Mouse (Mus musculus): ENCODE data around the gene Angel1.

Angel1 gene

GRCm38 (mm10) chr12:86726120-86726640 is at the start of gene Angel1:
Gene Angel1, minus strand, starts transcription at chr12:86726460.
- in situ Hi-C loops (cut with MboI): no loop called here

DNA sequence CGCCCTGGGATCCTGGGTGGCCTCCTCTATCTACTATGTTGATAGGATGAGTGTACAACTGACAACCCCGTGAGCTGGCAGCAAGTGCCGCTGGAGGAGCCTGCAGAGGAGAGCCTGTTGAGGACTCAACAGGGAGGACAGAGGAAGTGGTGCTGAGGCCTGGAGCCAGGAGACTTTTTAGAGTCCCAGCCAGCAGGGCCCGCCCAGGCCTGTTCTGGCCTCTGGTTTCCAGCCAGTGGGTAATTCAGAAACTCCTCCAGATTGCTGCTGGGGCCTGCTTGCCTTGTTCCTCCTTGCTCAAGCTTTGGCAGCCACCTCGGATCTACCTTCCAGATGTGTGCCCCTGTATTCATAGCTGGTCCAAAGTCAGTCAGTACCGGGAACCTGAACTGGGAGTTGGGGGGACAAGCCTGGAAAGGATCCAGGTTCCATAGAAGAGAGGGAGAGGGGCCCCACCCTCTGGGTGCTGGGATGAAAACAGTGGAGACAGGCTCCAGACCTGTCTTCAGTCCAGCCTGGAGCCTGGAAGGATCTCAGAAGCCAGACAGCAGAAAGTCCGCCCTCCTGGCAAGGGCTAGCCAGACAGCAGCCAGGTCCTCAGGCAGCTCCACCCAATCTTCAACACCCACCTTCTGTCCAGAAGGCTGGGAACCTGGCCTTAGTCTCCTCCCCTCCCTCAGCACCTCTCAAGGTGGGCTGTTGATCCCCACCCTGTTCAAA is 49.5 kb upstream of the Angel1 start:
- in situ Hi-C loops (cut with MboI): no loop called here

- in situ Hi-C loops (cut with MboI): no loop called here
Measured at GRCm38 (mm10) chr12:86772551-86772950, 46.3 kb upstream of the Angel1 start.

- in situ Hi-C loops (cut with MboI): no loop called here
Measured at GRCm38 (mm10) chr12:86771823-86772427, 45.7 kb upstream of the Angel1 start.

GRCm38 (mm10) chr12:86770927-86771326 is 44.7 kb upstream of the Angel1 start:
- in situ Hi-C loops (cut with MboI): no loop called here

DNA sequence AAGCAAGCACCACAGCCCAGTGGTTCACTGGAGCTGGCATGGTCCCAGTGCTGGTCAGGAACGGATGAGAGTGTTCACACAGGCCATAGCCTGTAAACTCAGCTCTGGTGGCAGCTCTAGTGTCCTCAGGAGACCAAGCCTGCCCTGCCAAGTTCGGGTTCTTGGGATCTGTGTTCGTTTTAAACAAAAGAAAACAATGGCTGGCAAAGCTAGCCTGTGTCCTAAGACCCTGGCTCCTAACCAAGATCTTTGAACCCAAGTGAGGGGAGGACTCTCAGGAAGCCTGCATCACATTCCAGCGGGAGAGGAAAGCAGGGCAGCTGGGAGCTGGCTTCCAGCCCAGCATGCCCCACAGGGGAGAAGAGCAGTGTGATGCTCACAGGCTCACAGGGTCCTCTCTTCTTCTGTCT is 44.0 kb upstream of the Angel1 start:
- in situ Hi-C loops (cut with MboI): no loop called here

- in situ Hi-C loops (cut with MboI): no loop called here
Measured at GRCm38 (mm10) chr12:86769819-86770218, 43.6 kb upstream of the Angel1 start.

DNA sequence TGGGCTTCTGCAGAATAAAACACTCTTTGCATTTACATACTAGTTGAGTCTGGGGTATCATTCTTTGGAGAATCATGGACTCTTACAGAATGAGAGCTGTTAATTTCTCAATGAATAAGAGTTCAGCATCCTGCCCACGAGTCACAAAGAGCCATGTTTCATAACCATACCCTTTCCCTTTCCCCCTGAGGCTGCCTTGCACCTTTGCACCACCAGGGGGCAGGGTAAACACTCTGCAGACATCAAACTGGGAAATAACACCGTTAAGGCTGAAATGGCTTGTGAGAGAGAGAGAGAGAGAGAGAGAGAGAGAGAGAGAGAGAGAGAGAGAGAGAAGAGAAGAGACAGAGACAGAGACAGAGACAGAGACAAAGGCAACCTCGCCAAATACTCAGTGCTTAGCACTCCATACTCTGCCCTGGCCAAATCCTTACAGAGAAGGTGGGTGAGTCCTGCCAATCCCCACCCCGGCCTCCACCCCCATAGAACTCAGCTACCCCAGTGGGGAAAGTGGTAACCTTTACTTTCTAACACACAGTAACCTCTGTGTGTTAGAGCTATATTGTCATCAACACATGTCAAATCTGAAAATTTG is 42.8 kb upstream of the Angel1 start:
- in situ Hi-C loops (cut with MboI): no loop called here

- in situ Hi-C loops (cut with MboI): no loop called here
Measured at GRCm38 (mm10) chr12:86767868-86768631, 41.8 kb upstream of the Angel1 start.

GRCm38 (mm10) chr12:86766467-86766866 is 40.2 kb upstream of the Angel1 start:
- in situ Hi-C loops (cut with MboI): no loop called here

GRCm38 (mm10) chr12:86764060-86764459 is 37.8 kb upstream of the Angel1 start:
- in situ Hi-C loops (cut with MboI): no loop called here

GRCm38 (mm10) chr12:86761036-86761435 is 34.8 kb upstream of the Angel1 start:
- in situ Hi-C loops (cut with MboI): no loop called here

- in situ Hi-C loops (cut with MboI): no loop called here
Measured at GRCm38 (mm10) chr12:86734319-86734810, 8.1 kb upstream of the Angel1 start, which contains the start of gene Lrrc74a. Gene Lrrc74a, plus strand, starts transcription at chr12:86734369.

DNA sequence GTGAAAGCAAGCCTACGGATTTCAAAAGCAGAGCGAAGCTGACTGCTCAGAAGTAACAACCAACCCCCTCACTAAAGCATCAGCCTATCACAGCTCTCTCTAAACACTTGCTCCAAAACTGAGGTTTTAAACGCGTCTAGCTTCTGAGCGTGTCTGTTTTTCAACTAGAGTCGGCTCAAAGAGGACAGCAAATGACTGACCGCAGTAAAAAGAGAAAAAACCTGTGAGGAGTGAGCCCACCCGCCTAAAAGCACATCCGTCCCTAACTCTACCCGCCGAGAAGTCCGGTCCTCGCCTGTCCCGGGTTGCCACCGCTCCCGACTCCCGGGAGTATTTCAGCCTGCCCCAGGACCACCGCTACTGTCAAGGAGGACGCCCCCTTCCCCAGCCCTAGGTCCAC is 554 bp downstream of the Angel1 start:
- in situ Hi-C loops (cut with MboI): no loop called here

GRCm38 (mm10) chr12:86724300-86724699 is 2.0 kb downstream of the Angel1 start:
- in situ Hi-C loops (cut with MboI): no loop called here

GRCm38 (mm10) chr12:86721453-86721852 is 4.8 kb downstream of the Angel1 start:
- in situ Hi-C loops (cut with MboI): no loop called here

DNA sequence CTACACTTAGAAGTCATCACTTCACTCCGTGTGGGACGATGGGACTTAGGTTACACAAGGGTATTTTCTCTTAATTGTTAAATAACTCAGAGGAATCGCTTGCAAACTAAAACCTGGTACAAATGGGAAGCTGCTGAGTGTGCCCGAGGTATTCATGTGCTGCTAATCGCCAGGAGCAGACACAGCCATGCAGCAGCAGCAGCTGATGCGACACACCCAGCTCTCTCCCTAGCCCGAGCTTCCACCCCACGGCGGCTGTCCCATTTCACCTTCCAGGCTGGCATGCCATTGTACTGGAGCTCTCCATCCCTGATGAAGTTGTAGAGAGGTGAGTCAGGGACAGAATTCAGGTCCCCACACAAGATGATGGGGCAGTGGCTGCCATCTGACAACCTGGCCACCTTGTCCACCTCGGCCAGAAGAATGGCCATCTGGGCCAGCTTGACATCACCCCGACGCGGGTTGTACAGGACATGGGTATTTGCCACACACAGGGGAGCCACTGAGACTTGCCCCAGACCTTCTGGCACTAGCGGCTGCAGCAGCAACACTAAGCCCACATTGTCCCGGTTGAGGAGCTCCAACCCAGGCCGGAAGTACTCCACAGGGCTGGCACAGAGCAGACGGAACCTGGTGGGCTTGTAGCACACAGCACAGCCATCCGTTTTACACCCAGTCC is 6.2 kb downstream of the Angel1 start:
- in situ Hi-C loops (cut with MboI): no loop called here

DNA sequence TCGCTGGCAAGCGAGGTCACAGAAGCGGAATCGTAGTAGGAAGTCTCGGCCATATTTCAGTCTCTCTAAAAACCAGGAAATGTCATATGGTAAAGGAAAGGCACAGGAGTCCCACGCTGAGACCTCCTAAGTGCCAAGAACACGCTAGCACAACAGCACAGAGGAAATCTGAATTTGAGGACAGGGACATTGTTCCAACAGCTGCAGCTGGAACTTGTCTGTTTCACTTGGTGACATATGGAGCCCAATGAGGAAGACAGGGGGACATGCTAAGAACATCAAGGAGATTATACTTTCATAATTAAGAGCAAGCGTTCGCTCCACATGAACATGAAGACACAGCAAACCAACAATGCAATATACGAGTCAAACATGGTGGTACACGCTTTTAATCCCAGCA is 9.3 kb downstream of the Angel1 start:
- in situ Hi-C loops (cut with MboI): no loop called here

DNA sequence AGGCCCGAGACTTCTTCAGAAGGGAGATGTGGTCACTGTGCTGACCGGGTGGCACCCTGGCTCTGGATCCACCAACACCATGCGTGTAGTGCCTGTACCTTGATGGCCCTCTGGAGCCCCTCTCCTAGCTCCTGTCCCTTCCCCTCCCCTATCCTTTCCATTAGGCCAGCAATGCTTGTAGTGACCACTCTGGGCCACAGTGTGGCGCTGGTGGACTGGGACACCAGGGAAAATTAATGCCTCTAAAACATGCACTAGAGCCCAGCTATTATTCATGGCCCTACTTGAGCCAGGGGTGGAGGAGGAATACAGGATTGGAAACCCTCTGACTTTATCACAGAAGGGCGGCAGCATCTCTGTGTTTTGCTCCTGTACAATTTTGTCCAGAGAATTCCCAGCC is 10.9 kb downstream of the Angel1 start:
- in situ Hi-C loops (cut with MboI): no loop called here

- in situ Hi-C loops (cut with MboI): no loop called here
Measured at GRCm38 (mm10) chr12:86714026-86714425, 12.2 kb downstream of the Angel1 start.

DNA sequence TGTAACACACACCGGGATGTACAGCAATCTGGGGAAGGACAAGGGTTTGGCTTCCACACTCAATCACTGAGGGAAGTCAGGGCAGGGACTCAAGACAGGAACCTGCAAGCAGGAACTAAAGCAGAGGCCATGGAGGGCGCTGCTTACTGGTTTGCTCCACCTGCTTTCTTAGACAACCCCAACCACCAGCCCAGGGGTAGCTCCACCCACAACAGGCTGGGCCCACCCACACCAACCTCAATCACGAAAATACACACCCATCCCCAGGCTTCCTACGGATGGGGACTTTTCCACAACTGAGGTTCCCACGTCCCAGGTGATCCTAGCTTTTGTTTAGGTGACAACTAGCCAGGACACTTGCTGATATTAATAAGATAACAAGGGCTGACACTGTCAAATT is 20.4 kb downstream of the Angel1 start:
- in situ Hi-C loops (cut with MboI): no loop called here

All from mature B cell (primary cell).